Mouse (Mus musculus) heart, postnatal 0 days (tissue): ENCODE results near the gene Myo1d. TPM values are rescaled to one million over a fixed set of nuclear protein-coding genes. Genes with fewer than 3 reads are reported as not detected.

Experiments
- ATAC-seq: fragments of 200-750 bp; cut with Nextera tagmentation; 2 replicates; pipeline ENCODE4 v1.8.0; 2017; ENCODE audit warnings: low read depth, moderate number of reproducible peaks, moderate library complexity; ENCODE audit not compliant: insufficient read depth
- DNase-seq: peaks from one replicate; pipeline ENCODE4 v3.0.0-alpha.2; 2016; ENCODE audit warnings: low spot score
- H3K27ac ChIP-seq: fragments of 300-500 bp; sonication (generic); 2 replicates; pipeline ENCODE4 v1.5.1; 2014; ENCODE audit warnings: low read depth, mild to moderate bottlenecking
- H3K27me3 ChIP-seq: fragments of 300-500 bp; sonication (generic); 2 replicates; pipeline ENCODE4 v1.6.1; 2014; ENCODE audit warnings: low read length, mixed read lengths; ENCODE audit not compliant: control insufficient read depth, insufficient read depth
- H3K36me3 ChIP-seq: fragments of 300-500 bp; sonication (generic); replicated peaks from 2 replicates; pipeline ENCODE4 v1.6.1; 2014; ENCODE audit warnings: low read length, mixed read lengths; ENCODE audit not compliant: control insufficient read depth, insufficient read depth
- H3K4me1 ChIP-seq: fragments of 300-500 bp; sonication (generic); 2 replicates; pipeline ENCODE4 v1.6.1; 2014; ENCODE audit warnings: antibody characterized with exemption; ENCODE audit not compliant: control insufficient read depth, insufficient read depth
- H3K4me2 ChIP-seq: fragments of 300-500 bp; sonication (generic); 2 replicates; pipeline ENCODE4 v1.6.1; 2014; ENCODE audit warnings: low read depth, mild to moderate bottlenecking, low read length, moderate library complexity
- H3K4me3 ChIP-seq: fragments of 300-500 bp; sonication (generic); 2 replicates; pipeline ENCODE4 v1.5.1; 2014; ENCODE audit warnings: low read depth, low read length
- H3K9ac ChIP-seq: fragments of 300-500 bp; sonication (generic); replicated peaks from 2 replicates; pipeline ENCODE4 v1.6.1; 2014; ENCODE audit warnings: low read depth, low read length, mixed read lengths
- H3K9me3 ChIP-seq: fragments of 300-500 bp; sonication (generic); replicated peaks from 2 replicates; pipeline ENCODE4 v1.6.1; 2016; ENCODE audit warnings: low read length; ENCODE audit not compliant: control insufficient read depth
- CTCF ChIP-seq: IDR thresholded peaks from 2 replicates; pipeline ENCODE4 v1.5.1; 2016; ENCODE audit warnings: antibody characterized with exemption, control low read depth, low read depth
- EP300 ChIP-seq: IDR thresholded peaks from 2 replicates; pipeline ENCODE4 v1.6.1; 2016; ENCODE audit warnings: antibody characterized with exemption, low read depth
- WGBS: fragments of 180-500 bp; shearing (Covaris S2); extraction: QIAGEN DNeasy Blood & Tissue Kit; methylation state at CpG from one replicate; pipeline ENCODE4 v1.1.7; 2014; 5-methylcytosine and 5-hydroxymethylcytosine counted together
- polyA plus RNA-seq: library from polyadenylated mRNA; unstranded; fragments of >200 nt; fragmentation: Nextera tagmentation; extraction: Ambion mirVana; gene quantifications from 2 replicates; pipeline ENCODE4 v1.2.1, GENCODE M21; 2015
- total RNA-seq: library from RNA; depleted of rRNA; stranded (reverse); fragments of >200 nt; gene quantifications from 2 replicates; pipeline ENCODE4 v1.2.3, GENCODE M21; 2014; ENCODE audit warnings: low replicate concordance

Gene Myo1d
- total and polyA plus RNA-seq, 2 experiments from 2014 or later, result 4.5 to 4.6 TPM

DNA sequence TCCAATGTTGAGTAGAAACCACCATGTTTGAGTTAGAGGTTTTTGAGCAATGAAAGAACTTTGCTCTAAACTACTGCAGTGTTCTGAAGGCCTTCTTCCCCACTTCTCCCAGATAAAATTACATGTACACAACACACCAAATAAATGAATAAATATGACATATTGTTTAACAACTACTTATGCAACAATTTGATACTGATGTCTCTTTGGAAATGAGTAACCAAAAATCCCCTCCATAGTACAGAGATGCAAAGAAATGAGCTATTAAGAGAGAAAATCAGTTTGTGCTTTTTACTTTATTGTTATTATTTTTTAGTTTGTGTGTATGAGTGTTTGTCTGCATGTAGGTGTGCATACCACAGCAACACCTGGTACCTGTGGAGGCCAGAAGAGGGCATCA, 273.3 kb downstream of the Myo1d start:
- Histone ChIP-seq H3K9ac (no peak overlapping the region), H3K4me2 (no peak overlapping the region), H3K4me1 (0 out of 2 replicates have a peak, but pooled peaks cover 7% of the 10 kb centered on the region), H3K27ac (no peak overlapping the region), H3K36me3 (no peaks in the 10 kb centered on the region), H3K4me3 (no peak overlapping the region), H3K27me3 (no peaks in the 10 kb centered on the region), H3K9me3 (no peaks in the 10 kb centered on the region)
- DNase-seq, result no peak
- no peak for TF ChIP-seq CTCF
- TF ChIP-seq EP300, result no peak
- ATAC-seq, result no peak

DNA sequence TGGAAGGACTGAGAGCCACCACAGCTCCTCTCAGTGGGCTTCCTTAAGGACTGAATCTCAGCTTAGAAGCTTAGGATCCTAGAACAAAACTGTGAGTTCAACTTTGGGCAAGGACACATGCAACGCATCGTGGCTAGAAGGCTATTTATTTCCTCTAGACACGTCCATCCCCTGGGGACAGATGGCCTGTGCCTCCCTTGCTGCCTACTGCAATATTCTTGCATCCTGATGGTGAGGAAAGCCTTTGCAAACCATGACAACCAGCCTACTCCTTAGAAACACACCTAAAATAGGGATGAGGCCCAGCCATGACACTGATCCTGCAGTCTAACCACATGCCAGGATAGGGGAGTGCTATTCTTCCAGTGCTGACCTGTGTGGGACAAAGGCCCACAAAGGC, 274.2 kb downstream of the Myo1d start:
- TF ChIP-seq CTCF, result no peak
- TF ChIP-seq EP300, result no peak
- WGBS, result 79% methylated on average over 3 of the region's 3 CpGs
- no peak overlapping the region for H3K27ac ChIP-seq
- H3K36me3 ChIP-seq, result no peaks in the 10 kb centered on the region
- 0 out of 2 replicates have a peak, but pooled peaks cover 7% of the 10 kb centered on the region for H3K4me1 ChIP-seq
- no peak overlapping the region for H3K9ac ChIP-seq
- ATAC-seq (no peak), DNase-seq (no peak)
- no peak overlapping the region for H3K4me2 ChIP-seq
- H3K27me3 ChIP-seq, result no peaks in the 10 kb centered on the region
- no peaks in the 10 kb centered on the region for H3K9me3 ChIP-seq
- H3K4me3 ChIP-seq, result no peak overlapping the region

DNA sequence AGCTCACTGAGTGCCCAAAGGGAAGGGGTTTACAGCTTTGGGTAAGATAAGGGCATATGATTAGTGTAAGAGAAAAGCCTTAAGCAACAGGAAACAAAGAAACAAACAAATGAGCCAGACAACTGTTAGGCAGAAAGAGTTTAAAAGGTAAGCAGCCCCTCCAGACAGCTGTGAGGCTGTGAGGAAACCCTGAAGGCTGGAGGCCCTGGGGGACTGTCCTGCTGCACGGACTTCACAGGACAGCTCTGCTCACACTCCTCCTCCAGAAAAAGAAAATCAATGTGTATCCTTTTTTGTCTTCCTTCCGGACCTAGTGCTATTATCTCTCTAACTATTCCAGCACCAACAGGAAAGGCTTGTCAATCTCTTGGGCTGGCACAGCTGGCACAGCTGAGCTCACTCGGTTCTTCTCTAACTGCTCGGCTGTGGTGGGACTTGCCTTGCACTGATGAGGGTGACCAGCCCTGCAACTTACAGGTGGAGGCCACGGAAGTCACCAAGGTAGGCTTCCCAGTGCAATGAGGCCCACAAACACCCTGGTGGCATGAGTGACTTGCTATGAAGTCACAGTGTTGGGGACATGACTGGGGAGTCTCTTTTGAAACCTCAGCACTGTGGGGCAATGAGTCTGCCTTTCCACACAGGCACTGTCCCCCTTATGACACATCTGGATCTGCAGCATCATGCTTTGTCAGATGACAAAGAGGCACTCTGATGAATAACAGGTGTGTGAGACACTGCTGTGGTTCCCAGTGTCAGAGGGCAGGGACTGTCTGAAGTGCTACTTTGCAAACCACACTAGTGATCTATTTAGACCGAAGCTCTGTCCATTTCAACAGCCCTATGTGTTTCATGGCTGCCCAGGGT, 275.1 kb downstream of the Myo1d start:
- H3K4me2 ChIP-seq, result no peak overlapping the region
- H3K9me3 ChIP-seq, result no peaks in the 10 kb centered on the region
- H3K27ac ChIP-seq, result no peak overlapping the region
- DNase-seq, result no peak
- H3K36me3 ChIP-seq, result no peaks in the 10 kb centered on the region
- H3K27me3 ChIP-seq, result no peaks in the 10 kb centered on the region
- no peak overlapping the region for H3K9ac ChIP-seq
- 0 out of 2 replicates have a peak, but pooled peaks cover 7% of the 10 kb centered on the region for H3K4me1 ChIP-seq
- H3K4me3 ChIP-seq, result no peak overlapping the region
- TF ChIP-seq CTCF (no peak), EP300 (no peak)
- no peak for ATAC-seq
- WGBS, result 44% methylated on average over 6 of the region's 6 CpGs

DNA sequence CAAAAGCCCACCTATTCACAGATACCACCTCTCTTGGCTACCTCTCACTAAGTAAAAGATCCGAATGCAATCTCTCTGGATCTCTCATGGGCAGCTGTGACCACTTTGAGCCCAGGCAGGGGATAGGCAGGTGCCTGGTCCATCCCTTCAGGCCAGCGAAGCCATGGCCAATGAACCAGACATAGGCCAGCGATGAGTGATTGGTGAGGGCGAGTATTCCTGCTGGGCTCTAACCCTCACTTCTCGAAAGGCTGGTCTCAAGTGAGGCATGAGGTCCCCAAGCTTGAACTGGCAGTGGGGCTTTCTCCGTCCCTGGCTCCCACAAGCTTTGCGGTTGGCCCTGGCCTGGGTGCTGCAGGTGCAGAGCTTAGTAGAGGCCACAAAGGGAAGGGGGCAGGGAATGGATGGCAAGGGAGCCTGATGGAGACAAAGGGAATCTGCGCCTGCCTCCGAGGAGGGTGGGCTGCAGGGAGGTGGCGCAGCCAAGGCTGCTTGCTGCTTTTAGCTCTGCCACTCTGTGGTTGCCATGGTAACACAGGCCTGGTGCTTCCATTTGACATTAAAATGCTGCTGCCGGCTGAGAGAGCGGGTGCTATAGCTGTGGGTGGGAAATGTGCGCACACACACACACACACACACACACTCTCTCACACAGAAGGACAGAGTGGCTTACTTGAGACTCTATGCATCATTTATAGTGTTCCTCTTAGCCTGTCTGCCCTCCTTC, 275.9 kb downstream of the Myo1d start:
- Histone ChIP-seq H3K27me3 (no peaks in the 10 kb centered on the region), H3K27ac (no peak overlapping the region), H3K9ac (no peak overlapping the region), H3K9me3 (no peaks in the 10 kb centered on the region), H3K4me1 (peaks cover 10% of the 10 kb centered on the region), H3K36me3 (no peaks in the 10 kb centered on the region), H3K4me2 (no peak overlapping the region), H3K4me3 (no peak overlapping the region)
- DNase-seq, result no peak
- WGBS, result 68% methylated on average over 13 of the region's 13 CpGs
- no peak for ATAC-seq
- no peak for TF ChIP-seq CTCF
- TF ChIP-seq EP300, result no peak

DNA sequence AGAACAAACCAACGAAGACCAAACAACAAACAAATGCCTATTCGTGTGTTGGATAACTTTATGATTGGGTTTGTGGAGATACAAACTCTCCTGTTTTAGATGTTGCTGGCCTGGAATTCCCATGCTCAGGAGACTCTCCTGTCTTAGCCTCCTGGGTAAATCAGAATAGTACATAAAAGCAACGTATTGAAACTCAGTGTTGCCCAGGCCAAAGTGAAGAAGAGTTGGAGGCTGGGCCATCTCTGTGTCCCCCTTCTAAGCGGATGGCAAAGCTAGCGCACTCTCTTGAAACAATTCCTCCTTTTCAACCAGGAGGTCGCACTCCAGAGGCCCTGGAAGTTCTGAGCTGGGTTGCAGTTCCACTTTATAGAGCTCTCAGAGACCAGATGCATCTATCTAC, 276.5 kb downstream of the Myo1d start:
- no peaks in the 10 kb centered on the region for H3K36me3 ChIP-seq
- WGBS, result 85% methylated on average over 6 of the region's 6 CpGs
- TF ChIP-seq CTCF, result no peak
- TF ChIP-seq EP300, result no peak
- DNase-seq (no peak), ATAC-seq (no peak)
- H3K9ac ChIP-seq, result no peak overlapping the region
- H3K4me2 ChIP-seq, result no peak overlapping the region
- H3K4me3 ChIP-seq, result no peak overlapping the region
- no peaks in the 10 kb centered on the region for H3K9me3 ChIP-seq
- H3K27ac ChIP-seq, result no peak overlapping the region
- H3K4me1 ChIP-seq, result peaks cover 13% of the 10 kb centered on the region
- H3K27me3 ChIP-seq, result no peaks in the 10 kb centered on the region
